Comparison of ENCODE assay signal across 12 mouse cellular contexts in the genomic region with DNA sequence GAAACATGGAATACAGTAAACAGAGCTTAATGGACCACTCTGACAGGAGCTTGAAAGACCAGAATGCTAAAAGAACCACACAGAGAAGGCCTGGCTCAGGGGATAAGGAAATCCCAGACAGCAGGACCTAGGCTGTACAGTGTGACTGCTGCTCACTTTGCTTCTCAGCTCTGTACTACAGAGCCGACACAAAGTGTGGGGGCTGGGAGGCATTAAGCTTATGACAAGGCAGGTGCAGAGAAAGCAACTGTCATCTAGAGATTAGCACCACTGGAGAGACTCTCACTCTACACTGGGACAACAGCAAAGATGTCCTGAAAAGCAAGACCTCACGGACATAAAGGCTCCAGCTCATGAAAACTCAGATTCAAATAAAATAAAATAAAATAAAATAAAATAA. TPM values are rescaled to one million over a fixed set of nuclear protein-coding genes. Genes with fewer than 3 reads are reported as not detected.
DNase-seq lines count a peak whose midpoint lies in the region; ATAC-seq and TF ChIP-seq lines count a peak whose summit lies in the region.
"Had no signal": no experiment of that assay in that cellular context is flagged by ENCODE, and none has a peak within 500 bp of the region (broad histone marks: within the 10 kb centered on the region; RNA-seq: fewer than 3 reads in every experiment).

No protein-coding gene starts in this region.

- peaks cover 7% of the 10 kb centered on the region; the same call in 1 of the 2 replicates for H3K4me1 ChIP-seq in limb, embryonic 13.5 days
- H3K4me1 ChIP-seq in limb, embryonic 10.5 days, result no peaks in the 10 kb centered on the region
- peaks cover 16 to 22% of the 10 kb centered on the region in 2 experiments for H3K4me1 ChIP-seq in liver, embryonic 14.5 days (replicated peaks; ENCODE audit: control insufficient read depth in 2 of 2, insufficient read depth in 2 of 2, low read length in 1 of 2)
- no peaks in the 10 kb centered on the region for H3K4me1 ChIP-seq in kidney, embryonic 16.5 days (ENCODE audit: insufficient read depth, low read length)

- peak; percentile 76 for TF ChIP-seq EP300 in liver, embryonic 14.5 days (IDR thresholded peaks at IDR 0.05; ENCODE audit: low read depth)

- intact Hi-C loops in gastrocnemius, adult 2 months (cut with DNase I), result no loop called here

- no peaks in the 10 kb centered on the region for H3K9me3 ChIP-seq in limb, embryonic 13.5 days
- no peaks in the 10 kb centered on the region for H3K9me3 ChIP-seq in limb, embryonic 10.5 days (replicated peaks)
- H3K9me3 ChIP-seq in liver, embryonic 14.5 days (ENCODE audit: control insufficient read depth, low read length), result no peaks in the 10 kb centered on the region
- H3K9me3 ChIP-seq in kidney, embryonic 16.5 days (ENCODE audit: low read length), result no peaks in the 10 kb centered on the region
- H3K9me3 ChIP-seq: midbrain, embryonic 12.5 days had no signal

- H3K27me3 ChIP-seq in limb, embryonic 13.5 days, result no peaks in the 10 kb centered on the region
- no peaks in the 10 kb centered on the region for H3K27me3 ChIP-seq in limb, embryonic 10.5 days (ENCODE audit: low read depth, poor library complexity, severe bottlenecking)
- H3K27me3 ChIP-seq in liver, embryonic 14.5 days (ENCODE audit: control insufficient read depth, insufficient read depth, low read length), result no peaks in the 10 kb centered on the region
- H3K27me3 ChIP-seq in kidney, embryonic 16.5 days (ENCODE audit: insufficient read depth, low read length), result no peaks in the 10 kb centered on the region
- H3K27me3 ChIP-seq: midbrain, embryonic 12.5 days had no signal

- DNase-seq in gastrocnemius, adult 2 months, result no peak
- DNase-seq in gastrocnemius, postnatal 4 days (ENCODE audit: low spot score in 2 of 2), result no peak
- no peak for DNase-seq in limb, embryonic 10.5 days (ENCODE audit: low spot score)
- DNase-seq in liver, embryonic 14.5 days (ENCODE audit: low read depth in 3 of 3, low spot score in 3 of 3), result peak; percentile 33 to 57 (median 36)
- DNase-seq in thymus, postnatal 14 days, result peak; percentile 74
- DNase-seq in adrenal gland, adult 8-10 months, result no peak
- DNase-seq: adrenal gland, postnatal 25 days; kidney, adult 11 months had no signal

- no peak overlapping the region for H3K4me2 ChIP-seq in limb, embryonic 13.5 days (replicated peaks)
- peak overlapping the region; percentile 26 for H3K4me2 ChIP-seq in liver, embryonic 14.5 days (ENCODE audit: low read depth)
- H3K4me2 ChIP-seq in kidney, embryonic 16.5 days (replicated peaks; ENCODE audit: low read depth, low read length), result no peak overlapping the region
- H3K4me2 ChIP-seq: midbrain, embryonic 12.5 days had no signal

- peaks cover 13% of the 10 kb centered on the region for H3K36me3 ChIP-seq in limb, embryonic 13.5 days
- peaks cover 12% of the 10 kb centered on the region for H3K36me3 ChIP-seq in limb, embryonic 10.5 days
- H3K36me3 ChIP-seq in liver, embryonic 14.5 days (replicated peaks; ENCODE audit: control insufficient read depth, insufficient read depth, low read depth), result no peaks in the 10 kb centered on the region
- 0 out of 2 replicates have a peak, but pooled peaks cover 2% of the 10 kb centered on the region for H3K36me3 ChIP-seq in kidney, embryonic 16.5 days (ENCODE audit: insufficient read depth, low read length)
- H3K36me3 ChIP-seq: midbrain, embryonic 12.5 days had no signal

- no peak overlapping the region for H3K9ac ChIP-seq in limb, embryonic 13.5 days
- H3K9ac ChIP-seq in liver, embryonic 14.5 days (replicated peaks), result peak overlapping the region; percentile 15; the same call in 1 of the 2 replicates
- H3K9ac ChIP-seq in kidney, embryonic 16.5 days (replicated peaks; ENCODE audit: low read length), result no peak overlapping the region
- H3K9ac ChIP-seq: midbrain, embryonic 12.5 days had no signal

- TF ChIP-seq CTCF in gastrocnemius, adult 2 months (IDR thresholded peaks at IDR 0.05), result no peak
- TF ChIP-seq CTCF in liver, embryonic 14.5 days (IDR thresholded peaks at IDR 0.05; ENCODE audit: low read depth), result no peak

- 78% methylated on average over 2 of the region's 2 CpGs for WGBS in limb, embryonic 13.5 days
- WGBS in limb, embryonic 10.5 days, result 87% methylated on average over 2 of the region's 2 CpGs
- 11% methylated on average over 2 of the region's 2 CpGs for WGBS in liver, embryonic 14.5 days (ENCODE audit: insufficient replicate concordance)
- WGBS in kidney, embryonic 16.5 days, result 74% methylated on average over 2 of the region's 2 CpGs

- no peak overlapping the region for H3K4me3 ChIP-seq in gastrocnemius, adult 2 months
- H3K4me3 ChIP-seq in limb, embryonic 13.5 days, result no peak overlapping the region
- H3K4me3 ChIP-seq in limb, embryonic 10.5 days, result no peak overlapping the region
- H3K4me3 ChIP-seq in liver, embryonic 14.5 days (ENCODE audit: insufficient read depth in 1 of 2, low read depth in 2 of 2, low read length in 2 of 2), result no peak overlapping the region
- H3K4me3 ChIP-seq in kidney, embryonic 16.5 days (ENCODE audit: low read length), result no peak overlapping the region
- H3K4me3 ChIP-seq: midbrain, embryonic 12.5 days had no signal

- peak overlapping the region; percentile 78 for H3K27ac ChIP-seq in gastrocnemius, adult 2 months
- H3K27ac ChIP-seq in limb, embryonic 13.5 days, result no peak overlapping the region
- no peak overlapping the region for H3K27ac ChIP-seq in limb, embryonic 10.5 days
- peak overlapping the region; percentile 69 for H3K27ac ChIP-seq in liver, embryonic 14.5 days
- H3K27ac ChIP-seq in kidney, embryonic 16.5 days (ENCODE audit: low read length), result no peak overlapping the region
- H3K27ac ChIP-seq: midbrain, embryonic 12.5 days had no signal

- peak; percentile 40; the same call in 1 of the 2 replicates for ATAC-seq in limb, embryonic 13.5 days (ENCODE audit: low FRiP score, low read depth)
- ATAC-seq in liver, embryonic 14.5 days (ENCODE audit: insufficient read depth), result peak; percentile 93
- no peak for ATAC-seq in kidney, embryonic 16.5 days (ENCODE audit: low FRiP score, low TSS enrichment)
- ATAC-seq: lung, postnatal 0 days had no signal

RNA-seq across cellular contexts. Expression of gene Ppfia1, which starts 14.4 kb away (rescaled TPM):
- 10 to 100 TPM; 28.3 to 33.4 TPM for total RNA-seq in gastrocnemius, adult 2 months (2021)
- 10 to 100 TPM; 43.2 to 51.8 TPM for total RNA-seq in gastrocnemius, postnatal 4 days (2021)
- 41.0 and 43.2 TPM in 2 replicates for polyA plus RNA-seq in limb, embryonic 13.5 days (2015; fragmentation: Nextera tagmentation; extraction: Ambion mirVana)
- 43.2 and 45.5 TPM in 2 replicates for polyA plus RNA-seq in limb, embryonic 10.5 days (2016; fragmentation: Nextera tagmentation; extraction: Ambion mirVana)
- 12.6 and 15.4 TPM in 2 replicates for polyA plus RNA-seq in liver, embryonic 14.5 days (2012; rRNA removed)
- polyA plus RNA-seq in liver, embryonic 14.5 days (2014; fragmentation: Nextera tagmentation; extraction: Ambion mirVana), result 13.7 and 15.1 TPM in 2 replicates
- 26.9 and 37.7 TPM in 2 replicates for polyA plus RNA-seq in kidney, embryonic 16.5 days (2015; fragmentation: Nextera tagmentation; extraction: Ambion mirVana)
- 10 to 100 TPM; 48.2 to 63.2 (median 54.5) TPM for total RNA-seq in adrenal gland, adult 8-10 months (2022)

RNA-seq across cellular contexts. Expression of gene Fadd, which starts 43.1 kb away (rescaled TPM):
- total RNA-seq in gastrocnemius, adult 2 months (2021), result 1 to 10 TPM; 1.6 to 2.6 TPM
- total RNA-seq in gastrocnemius, postnatal 4 days (2021), result 1 to 10 TPM; 7.4 to 7.6 TPM
- 9.6 and 10.6 TPM in 2 replicates for polyA plus RNA-seq in limb, embryonic 13.5 days (2015; fragmentation: Nextera tagmentation; extraction: Ambion mirVana)
- polyA plus RNA-seq in limb, embryonic 10.5 days (2016; fragmentation: Nextera tagmentation; extraction: Ambion mirVana), result 12.6 and 13.5 TPM in 2 replicates
- polyA plus RNA-seq in liver, embryonic 14.5 days (2012; rRNA removed), result 3.6 and 4.1 TPM in 2 replicates
- 4.4 and 5.0 TPM in 2 replicates for polyA plus RNA-seq in liver, embryonic 14.5 days (2014; fragmentation: Nextera tagmentation; extraction: Ambion mirVana)
- 13.1 and 15.7 TPM in 2 replicates for polyA plus RNA-seq in kidney, embryonic 16.5 days (2015; fragmentation: Nextera tagmentation; extraction: Ambion mirVana)
- total RNA-seq in adrenal gland, adult 8-10 months (2022), result 10 to 100 TPM; 13.2 to 14.9 (median 13.8) TPM

Comparison
In these comparisons a context has a peak if more than half of its experiments do, and no peak if none do; other contexts are left out.
1. DNase-seq: peak in liver, embryonic 14.5 days (3 of 3) and thymus, postnatal 14 days (single experiment); none in gastrocnemius, adult 2 months (single experiment), gastrocnemius, postnatal 4 days (0 of 2), limb, embryonic 10.5 days (single experiment) and adrenal gland, adult 8-10 months (single experiment).
2. H3K27ac ChIP-seq: peak in gastrocnemius, adult 2 months (single experiment) and liver, embryonic 14.5 days (single experiment); none in limb, embryonic 13.5 days (single experiment), limb, embryonic 10.5 days (single experiment) and kidney, embryonic 16.5 days (single experiment).